Mouse (Mus musculus): ENCODE measurements at regions not wholly inside any gene's neighbourhood (a gene's known extent, or its start where the extent isn't known, plus 50 kb on each side); places are given as distances from the start of the nearest gene placed in this dataset.

DNA sequence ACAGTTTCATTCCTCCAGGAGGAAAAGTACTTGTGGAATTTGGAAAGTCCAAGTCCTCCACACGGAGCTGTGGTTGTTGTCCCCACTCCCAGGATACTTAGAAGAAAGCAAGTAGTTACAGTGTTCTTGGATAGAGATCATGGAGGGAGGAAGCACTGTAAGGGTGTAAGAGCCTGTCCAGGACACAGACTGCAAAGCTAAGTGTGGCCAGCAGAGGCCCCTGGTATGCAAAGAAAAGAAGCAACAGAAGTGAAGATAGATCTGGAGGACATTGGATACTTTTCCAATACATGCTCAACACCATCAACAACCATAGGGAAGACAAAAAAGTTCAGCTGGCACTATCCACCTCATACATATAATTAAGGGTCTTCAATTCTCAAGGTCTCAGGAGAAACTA lies 197.4 kb downstream of the Meis1 start:
- peak; percentile 57 for DNase-seq (ENCODE audit: low read depth, low spot score)

DNA sequence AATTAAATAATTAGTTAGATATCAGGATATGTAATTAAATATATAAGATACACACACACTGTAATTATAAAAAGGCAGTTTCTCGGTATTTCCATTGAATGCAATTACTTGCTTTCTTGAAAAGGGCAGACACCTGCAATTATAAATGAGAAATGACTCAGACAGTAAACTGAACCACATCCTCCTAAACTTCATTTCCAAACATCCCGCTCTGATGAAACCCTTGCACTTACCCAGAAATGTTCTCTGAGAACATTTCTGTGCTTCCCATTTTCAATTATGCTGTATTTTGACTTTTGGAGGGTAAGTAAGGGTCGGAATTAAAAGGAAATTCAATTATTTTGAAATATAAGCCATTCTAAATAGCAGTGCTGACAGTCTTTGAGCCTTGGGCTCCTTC lies 204.7 kb downstream of the Meis1 start:
- DNase-seq (ENCODE audit: low read depth, low spot score), result no peak

DNA sequence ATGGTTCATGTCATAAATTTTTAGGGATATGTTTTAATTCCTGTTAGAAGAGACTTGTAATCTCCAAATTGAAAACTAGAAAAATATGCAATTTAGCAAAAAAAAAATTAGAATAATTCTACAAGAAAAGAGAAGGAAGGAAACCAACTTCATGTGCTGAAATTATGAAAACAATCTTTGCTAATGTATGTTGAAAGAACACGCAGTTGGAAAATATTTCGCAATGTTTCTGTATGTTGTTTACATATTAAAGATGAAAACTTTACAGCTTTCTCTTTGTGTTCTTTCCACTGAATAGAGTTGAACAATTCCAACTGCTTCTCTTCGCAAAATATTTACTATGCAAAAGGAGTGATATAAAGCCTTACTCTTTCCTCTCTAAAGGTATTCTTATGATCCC lies 251.3 kb downstream of the Meis1 start:
- DNase-seq (ENCODE audit: low read depth, low spot score), result no peak

DNA sequence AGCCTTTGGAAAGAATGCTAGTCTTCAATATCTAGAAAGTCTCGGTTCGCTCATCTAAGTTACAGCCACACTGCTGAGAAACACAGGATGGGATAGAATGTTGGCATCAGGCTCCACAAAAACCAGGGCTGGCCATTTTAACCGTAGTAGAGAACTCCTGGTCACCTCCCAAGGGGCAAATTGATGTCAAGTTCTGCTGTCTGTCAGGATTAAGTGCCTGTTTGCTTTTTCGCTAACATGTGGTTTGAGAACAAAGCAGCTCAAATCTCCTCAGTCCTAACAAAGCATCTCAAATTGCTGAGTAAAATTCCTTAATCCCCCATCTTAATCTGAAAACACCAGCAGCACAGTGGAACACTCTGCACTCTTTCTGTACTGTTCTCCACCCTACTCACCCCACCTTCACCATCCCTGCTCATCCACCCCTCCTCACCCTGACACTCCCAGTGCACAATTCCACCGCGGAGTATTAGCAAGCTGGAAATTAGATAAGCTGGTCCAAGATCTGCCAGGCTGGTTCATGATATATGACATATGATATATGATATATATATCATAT lies 252.2 kb downstream of the Meis1 start:
- DNase-seq (ENCODE audit: low read depth, low spot score), result no peak

DNA sequence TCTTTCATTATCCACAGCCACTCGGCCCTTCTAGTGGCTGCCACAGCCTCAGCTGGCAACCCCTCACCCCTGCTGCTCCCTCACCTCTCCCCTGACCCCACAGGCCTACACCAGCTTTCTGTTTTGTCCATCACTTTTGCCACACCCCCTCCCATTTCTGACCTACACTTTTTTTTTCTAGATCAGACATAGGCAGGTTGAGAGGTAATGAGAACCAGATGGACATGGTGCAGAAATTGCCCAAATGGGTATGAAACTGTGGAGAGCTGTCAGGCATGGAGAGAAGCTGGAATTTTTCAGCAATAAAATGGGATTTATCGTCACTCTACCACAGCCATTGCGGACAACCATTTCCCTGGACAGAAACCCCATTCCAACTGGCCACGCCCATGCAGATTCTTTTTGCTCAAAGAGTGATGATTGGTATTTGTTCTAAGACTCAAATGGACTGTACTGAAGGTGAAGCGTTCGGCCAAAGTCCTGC lies 260.2 kb downstream of the Meis1 start:
- peak; percentile 50 for DNase-seq (ENCODE audit: low read depth, low spot score)

DNA sequence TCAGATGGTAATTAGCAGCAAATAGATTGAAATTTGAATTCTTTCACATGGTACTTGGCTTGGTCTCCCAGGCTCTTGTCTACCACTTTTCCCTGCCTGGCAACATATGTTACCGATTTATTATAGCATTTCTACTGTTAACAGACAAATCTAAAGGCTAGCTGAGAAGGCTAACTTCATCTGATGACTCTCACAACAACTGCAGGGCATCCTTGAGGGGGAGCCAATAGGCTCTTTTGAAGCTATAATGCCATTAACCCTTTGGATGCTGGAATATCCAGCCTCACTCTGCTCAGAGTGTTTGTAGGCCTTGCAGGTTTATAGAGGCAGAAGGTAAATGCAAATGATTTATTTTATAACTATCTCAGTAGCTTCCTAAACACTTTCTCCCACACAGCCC lies 262.2 kb downstream of the Meis1 start:
- DNase-seq (ENCODE audit: low read depth, low spot score), result peak; percentile 43

DNA sequence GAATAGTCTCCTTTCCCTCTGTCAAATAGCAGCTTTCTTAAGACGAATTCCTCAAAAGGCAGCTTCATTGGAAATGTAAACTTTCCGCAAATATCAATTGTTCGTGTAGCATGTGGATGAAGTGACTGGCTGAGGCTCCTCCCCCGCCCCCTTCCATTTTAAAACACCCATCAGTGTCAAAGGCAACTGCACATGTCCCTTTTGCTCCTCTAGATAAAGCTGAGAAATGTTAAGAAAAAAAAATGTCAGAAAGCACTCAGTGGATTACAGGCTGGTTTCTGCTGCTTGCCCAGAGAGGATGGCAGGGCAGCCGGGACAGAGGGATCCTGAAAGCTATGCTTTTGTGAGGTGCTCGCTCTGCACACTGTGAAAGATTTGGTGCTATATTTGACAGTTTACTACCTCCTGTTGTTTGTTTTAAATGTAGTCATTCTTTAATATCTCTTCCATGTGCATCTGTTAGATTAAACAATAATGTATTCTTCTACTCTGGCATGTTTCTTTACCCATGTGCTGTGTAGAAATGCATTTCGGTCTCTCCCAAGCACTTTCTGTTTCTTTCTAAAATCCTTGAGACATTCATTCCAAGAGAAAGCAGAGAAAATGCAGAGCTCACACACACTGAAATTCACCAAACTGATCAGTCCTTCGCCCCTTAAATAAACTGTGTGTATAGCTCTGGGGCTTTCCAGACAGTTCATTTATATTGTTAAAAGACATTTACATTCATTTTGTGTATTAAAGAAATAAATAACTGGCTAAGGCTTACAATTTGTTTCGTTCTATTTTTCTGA lies 263.9 kb downstream of the Meis1 start:
- DNase-seq (ENCODE audit: low read depth, low spot score), result peak; percentile 71

DNA sequence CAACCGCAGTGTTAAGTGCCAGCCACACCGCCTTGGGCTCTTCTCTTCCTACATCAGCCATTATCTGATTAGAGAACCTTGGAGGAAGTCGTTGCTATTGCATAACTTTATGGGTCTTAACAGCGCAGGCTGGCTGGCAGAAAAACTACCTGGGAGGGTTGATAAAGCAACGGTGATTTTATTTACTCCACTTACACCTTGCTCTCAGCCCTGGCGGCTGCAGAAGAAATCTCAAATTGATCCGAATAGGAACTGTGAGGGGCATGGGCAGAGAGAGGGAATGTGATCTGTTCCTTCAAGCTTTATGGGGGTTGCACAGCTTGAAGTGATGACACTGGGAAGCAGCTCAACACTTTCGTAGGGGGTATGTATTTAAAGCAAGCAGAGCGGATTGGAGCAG lies 264.9 kb downstream of the Meis1 start:
- peak; percentile 59 for DNase-seq (ENCODE audit: low read depth, low spot score)

DNA sequence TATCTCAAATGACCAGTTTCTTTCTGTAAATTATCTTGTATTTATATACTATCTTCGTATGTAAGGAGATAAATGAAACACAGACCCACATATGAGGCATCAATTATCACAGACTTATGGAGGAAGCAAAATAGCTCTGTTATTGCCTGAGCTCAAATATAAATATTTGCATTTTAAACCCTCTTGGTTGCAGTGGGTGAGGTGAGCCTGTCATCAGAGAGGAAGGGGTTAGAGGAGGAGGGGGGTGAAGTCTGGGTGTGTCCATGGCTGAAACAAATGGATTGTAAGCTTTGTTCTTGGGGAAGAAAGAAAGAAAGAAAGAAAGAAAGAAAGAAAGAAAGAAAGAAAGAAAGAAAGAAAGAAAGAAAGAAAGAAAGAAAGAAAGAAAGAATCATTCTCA lies 265.5 kb downstream of the Meis1 start:
- no peak for DNase-seq (ENCODE audit: low read depth, low spot score)

DNA sequence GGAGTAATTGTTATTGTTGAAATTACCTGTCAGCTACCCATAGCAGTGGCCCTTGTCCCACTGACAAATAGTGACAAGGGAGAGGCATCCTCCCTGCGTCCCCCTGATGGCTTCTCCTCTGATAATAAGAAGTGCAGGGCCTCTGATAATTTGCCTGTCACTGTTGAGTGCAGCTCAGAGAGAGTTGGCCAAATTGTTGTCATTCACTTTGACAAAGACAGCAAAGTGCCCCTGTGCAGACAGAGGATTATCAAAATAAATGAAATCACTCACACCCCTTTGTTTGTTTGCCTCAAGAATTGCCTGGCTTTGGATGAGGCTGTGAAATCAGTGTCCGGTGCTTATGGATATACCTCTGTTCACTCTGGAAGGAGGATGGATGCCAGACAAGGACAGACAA lies 266.3 kb downstream of the Meis1 start:
- DNase-seq (ENCODE audit: low read depth, low spot score), result no peak

DNA sequence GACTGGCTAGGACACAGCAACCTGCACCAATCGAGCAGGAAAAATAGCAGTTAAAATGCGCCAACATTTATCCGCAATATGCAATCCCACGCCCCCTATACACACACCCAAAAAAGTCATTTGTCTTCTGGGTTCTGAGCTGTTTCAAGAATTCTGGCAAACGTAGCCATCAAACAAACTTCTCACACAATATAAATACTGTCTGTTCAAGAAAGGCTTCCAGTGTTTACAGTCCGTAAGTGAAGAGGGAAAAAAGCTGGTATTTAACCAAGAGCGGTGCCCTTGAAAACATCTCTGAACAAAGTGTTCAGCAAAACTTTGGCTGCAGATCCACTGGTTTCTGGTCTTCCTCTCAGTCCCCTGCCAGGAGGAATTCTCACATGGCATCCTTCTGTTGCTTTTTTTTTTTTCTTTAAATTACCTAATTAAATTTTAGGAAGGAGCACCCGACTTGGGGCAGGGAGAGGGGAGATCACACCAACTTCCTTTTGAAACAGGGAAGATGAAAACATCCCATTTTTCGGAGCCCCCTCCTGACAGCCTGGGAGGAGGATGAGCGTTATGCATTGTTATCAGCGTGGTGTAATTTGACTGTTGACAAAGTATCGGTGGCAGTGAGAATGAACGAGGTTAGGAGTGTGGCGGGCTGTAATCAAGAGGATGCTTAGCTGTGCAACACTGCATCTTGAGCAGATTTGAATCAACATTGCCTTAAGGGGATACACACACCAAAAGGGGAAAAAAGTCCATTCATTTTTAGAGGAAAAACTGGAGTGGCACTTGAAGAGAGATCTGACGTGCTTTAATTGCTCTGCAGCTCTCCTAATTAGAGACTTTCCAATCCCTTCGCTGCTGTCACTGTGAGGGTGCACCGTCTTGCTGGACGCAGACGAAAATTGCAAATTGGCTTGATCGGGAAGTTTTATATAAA lies 267.6 kb downstream of the Meis1 start:
- DNase-seq (ENCODE audit: low read depth, low spot score), result peak; percentile 79

DNA sequence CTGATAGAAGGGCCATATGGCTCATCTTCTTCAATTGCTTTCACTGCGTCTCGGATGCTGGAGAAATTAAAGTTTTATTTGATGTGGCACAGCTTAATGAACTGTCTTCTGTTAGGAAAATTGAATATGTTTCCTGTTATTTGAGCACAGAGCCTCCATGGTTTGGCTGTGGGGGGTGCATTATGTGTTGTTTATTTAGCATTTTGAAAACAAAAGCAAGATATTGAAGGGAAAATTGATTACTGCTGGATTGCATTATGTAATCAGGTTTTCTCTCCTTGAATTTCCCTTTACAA lies 268.8 kb downstream of the Meis1 start:
- DNase-seq (ENCODE audit: low read depth, low spot score), result no peak

DNA sequence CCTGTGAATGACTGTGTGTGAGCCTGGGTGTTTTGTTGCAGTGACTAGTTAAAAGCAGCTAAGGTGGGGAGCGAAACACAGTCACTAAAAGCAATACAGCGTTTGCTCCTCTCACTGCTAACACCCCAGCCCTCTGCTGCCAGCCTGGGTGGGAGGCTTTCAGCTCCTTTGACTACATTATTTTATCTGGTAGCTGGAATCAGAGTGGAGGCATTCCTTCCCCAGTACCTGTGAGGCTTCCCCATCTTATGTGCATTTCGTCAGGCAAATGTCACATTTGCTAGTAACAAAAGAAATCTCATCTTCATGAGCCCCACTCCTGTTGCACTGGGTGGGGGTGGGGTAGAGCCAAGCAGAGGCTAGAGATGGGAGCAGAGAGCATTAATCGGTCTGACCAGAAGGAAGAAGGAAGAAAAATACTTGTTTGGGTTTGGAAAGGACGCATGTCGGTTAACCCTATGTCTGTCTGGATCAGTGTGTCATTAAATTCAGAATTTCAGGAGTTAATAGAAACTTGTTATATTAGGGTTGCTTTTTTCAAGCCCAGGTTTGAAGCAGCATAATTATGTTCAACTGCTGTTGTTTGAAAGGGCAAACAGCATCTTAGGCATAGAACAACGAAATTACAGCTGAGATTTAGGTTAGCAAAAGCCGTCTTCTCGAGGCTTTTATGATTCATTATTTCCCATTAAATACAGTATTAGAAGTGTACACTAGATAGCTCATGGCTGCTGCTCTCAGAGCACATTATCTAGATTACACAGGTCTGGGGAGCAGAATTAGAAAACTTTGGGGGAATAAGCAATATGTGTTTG lies 269.3 kb downstream of the Meis1 start:
- DNase-seq (ENCODE audit: low read depth, low spot score), result no peak

DNA sequence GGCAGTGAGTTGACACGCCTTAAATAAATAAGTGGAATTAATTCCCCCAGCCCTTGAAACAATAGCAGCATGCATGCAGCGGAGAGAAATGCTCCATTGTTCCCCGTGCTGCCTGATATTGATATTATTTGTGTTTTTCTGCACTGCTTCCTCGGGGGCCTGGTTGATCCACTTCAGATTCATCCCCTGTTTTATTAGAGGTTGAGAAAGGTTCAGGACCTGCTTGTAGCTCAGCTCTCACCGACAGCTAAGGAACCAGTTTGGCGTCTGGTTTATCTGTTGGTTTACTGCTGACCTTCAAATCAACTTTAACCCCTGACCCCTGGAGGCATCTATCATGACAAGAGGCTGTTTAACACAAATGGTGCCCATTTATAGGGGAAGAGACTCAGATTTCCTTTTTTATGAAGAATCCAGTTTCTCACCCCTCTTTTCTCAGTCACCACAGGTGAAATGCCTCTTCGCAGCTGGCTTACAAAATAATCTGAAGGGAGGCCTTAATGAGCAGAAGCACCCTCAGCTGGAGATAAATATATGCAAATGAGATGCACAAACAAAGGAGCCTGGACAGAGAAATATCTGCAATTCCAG lies 270.8 kb downstream of the Meis1 start:
- DNase-seq (ENCODE audit: low read depth, low spot score), result peak; percentile 48

DNA sequence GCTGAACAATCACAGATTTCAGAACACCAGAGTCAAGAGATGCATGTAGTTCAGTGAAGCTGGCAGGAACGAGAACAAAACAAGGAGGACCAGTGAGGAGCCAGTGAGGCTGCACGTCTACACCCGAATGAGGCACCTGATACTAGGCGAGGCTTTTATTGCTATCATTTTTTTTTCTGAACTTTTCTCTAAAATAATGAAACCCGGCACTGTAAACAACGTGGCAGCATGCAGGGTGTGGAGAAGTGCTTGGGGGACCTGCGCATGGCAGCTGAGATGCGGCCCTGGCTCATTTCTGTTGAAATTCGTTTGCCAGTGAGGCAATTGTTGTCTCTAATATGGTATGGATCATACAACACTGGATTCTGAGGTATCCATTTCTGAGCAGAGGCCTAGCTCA lies 271.4 kb downstream of the Meis1 start:
- DNase-seq (ENCODE audit: low read depth, low spot score), result no peak

DNA sequence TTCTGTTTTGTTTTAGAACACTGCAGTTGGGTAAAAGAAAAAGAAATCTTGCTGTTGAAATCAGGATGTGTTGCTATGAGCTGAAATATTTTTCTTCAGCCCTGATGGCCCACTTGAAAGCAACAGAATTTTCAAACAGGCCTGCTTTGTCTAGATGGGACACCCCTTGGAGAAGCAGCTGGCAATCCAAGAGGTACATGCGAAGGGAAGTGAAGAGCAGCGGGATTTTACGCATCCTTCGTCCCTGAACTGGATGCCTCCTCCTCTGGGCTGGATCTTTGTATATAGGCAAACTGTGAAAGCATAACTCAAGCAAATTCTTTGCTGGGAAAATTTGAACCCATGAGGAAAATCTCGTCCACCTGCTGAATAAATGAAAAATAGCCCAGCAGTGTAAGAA lies 272.3 kb downstream of the Meis1 start:
- DNase-seq (ENCODE audit: low read depth, low spot score), result no peak

DNA sequence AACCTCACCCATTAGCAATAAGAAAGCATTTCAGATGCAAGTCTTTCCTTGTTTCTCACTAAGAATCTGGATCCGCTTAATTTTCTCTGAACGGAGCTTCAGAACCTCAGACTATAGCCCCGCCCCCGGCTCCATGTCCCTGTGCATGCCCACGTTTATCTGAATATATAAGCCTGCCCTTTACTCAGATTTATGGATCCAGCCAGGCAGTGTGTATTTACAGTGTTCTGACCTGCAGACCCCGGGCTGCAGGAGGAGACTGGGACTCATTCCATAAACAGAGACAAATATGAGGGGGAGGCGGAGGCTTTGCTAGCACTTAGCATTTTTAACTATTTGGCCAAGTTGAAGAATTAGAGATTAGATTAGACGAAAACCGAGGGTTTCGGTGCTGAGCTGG lies 272.9 kb downstream of the Meis1 start:
- no peak for DNase-seq (ENCODE audit: low read depth, low spot score)

DNA sequence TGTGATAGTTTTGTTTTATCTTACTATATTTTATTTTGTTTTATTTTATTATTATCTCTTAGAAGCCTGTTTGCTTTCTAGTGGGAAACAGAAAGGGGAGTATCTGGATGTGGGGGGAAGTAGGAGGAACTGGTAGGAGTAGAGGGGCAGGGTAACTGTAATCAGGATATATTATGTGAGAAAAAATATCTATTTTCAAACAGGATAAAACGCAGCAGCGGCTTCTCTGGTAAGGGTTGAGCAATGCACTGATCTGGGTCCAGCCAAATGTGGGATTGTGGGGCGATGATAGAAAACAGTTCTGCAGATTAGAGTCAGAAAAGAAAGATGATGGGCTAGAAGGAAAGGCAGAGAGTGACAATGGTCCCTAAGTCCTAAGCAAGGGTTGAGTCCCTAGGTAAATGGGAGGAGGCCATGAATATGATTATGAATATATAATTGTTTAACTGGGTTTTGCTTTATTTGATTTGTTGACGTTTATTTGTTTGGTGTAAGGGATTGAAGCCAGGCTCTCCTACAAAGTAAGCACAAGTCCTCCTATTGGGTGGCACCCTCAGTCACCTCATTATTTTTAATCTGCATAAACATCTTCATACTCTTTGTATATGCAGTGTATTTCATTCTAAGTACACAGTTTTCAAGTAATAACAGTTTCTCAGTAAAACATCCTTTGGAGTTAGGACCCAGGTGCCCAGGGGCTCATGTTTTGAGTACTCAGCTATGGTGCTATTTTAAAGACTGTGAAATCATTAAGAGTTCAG lies 283.7 kb downstream of the Meis1 start:
- no peak for DNase-seq (ENCODE audit: low read depth, low spot score)

DNA sequence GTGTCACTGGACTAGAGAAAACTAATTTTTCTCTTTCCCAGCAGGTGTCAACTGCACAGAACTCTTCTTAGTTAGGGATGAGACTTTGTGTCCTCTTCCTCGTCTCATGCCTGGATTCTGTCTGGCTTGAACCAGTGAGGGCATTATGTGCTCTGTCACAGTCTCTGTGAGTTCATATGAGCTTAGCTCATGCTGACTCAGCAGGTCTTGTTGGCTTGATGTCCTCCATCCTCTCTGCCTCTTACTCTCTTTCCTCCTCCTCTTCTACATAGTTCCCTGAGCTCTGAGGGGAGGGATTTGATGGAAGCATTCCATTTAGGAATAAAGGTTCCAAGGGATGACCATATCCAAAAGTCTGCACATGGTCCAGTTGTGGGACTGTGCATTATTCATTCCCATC lies 284.7 kb downstream of the Meis1 start:
- no peak for DNase-seq (ENCODE audit: low read depth, low spot score)

DNA sequence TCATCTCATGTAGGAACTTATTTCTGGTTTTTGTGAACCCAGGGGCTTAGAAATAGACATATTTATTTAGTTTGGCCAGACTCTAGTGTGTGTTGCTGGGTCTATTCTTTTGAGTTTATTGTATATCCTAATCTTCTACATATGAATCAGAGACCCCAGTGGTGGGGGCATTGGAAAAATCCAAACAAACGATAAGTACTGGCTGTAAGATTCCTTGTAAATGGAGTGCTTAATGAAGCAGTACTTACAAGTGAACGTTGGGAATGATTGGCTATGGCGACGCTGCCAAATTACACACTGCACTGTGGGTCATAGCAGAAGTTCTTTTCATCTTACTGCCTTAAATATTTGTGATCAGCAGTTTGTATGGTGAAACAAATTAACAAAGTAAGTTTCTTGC lies 289.0 kb downstream of the Meis1 start:
- no peak for DNase-seq (ENCODE audit: low read depth, low spot score)

DNA sequence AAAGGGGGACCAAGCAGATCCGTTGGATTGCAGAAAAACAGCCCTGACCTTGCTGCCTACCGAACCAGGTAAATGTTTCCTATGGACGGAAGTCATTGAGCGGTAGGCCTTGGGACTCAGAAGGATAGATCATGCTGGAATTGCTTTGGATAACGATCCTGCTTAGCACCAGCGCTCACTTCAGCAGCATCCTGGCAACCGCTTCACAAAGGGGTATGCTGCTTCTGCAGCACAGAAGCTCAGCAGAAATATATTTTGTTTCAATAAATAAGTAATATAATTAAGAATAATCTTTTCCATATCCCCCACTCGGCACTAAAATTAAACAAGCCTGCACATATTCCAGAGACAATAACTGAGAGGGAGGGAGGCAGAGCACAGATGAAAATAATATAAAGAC lies 296.0 kb downstream of the Meis1 start:
- no peak for DNase-seq (ENCODE audit: low read depth, low spot score)
